Mouse (Mus musculus) liver, embryonic 14.5 days (tissue): Measurements from ENCODE around the gene Spta1. TPM values are rescaled to one million over a fixed set of nuclear protein-coding genes. Genes with fewer than 3 reads are reported as not detected.

ENCODE experiments used
- ATAC-seq: fragments of 200-750 bp; cut with Nextera tagmentation; 2 replicates; pipeline ENCODE4 v1.8.0; 2017; ENCODE audit warnings: moderate number of reproducible peaks, mild to moderate bottlenecking, moderate library complexity; ENCODE audit not compliant: insufficient read depth
- DNase-seq, 3 experiments: peaks; one replicate each; pipeline ENCODE4 v3.0.0-alpha.2; 2012 to 2013; ENCODE audit warnings: low read depth in 3 of 3, low spot score in 3 of 3
- H3K27ac ChIP-seq: fragments of 300-500 bp; sonication (generic); 2 replicates; pipeline ENCODE4 v1.5.1; 2014; ENCODE audit warnings: moderate library complexity, mild to moderate bottlenecking, control low read depth, inconsistent platforms
- H3K27me3 ChIP-seq: fragments of 300-500 bp; sonication (generic); 2 replicates; pipeline ENCODE4 v1.6.1; 2014; ENCODE audit warnings: mild to moderate bottlenecking, low read length, moderate library complexity; ENCODE audit not compliant: control insufficient read depth, insufficient read depth
- H3K36me3 ChIP-seq: fragments of 300-500 bp; sonication (generic); replicated peaks from 2 replicates; pipeline ENCODE4 v1.6.1; 2014; ENCODE audit warnings: low read depth; ENCODE audit not compliant: control insufficient read depth, insufficient read depth
- H3K4me1 ChIP-seq, 2 experiments: fragments of 200-500 bp in 1 of 2; fragments of 300-500 bp in 1 of 2; sonication (generic) in 1 of 2; replicated peaks; 2 replicates each; pipeline ENCODE4 v1.6.1; 2012 to 2014; ENCODE audit warnings: antibody characterized with exemption in 1 of 2, inconsistent platforms in 1 of 2, low read length in 1 of 2; ENCODE audit not compliant: control insufficient read depth in 2 of 2, insufficient read depth in 2 of 2
- H3K4me2 ChIP-seq: fragments of 300-500 bp; sonication (generic); 2 replicates; pipeline ENCODE4 v1.6.1; 2014; ENCODE audit warnings: low read depth, mild to moderate bottlenecking, control low read depth, moderate library complexity
- H3K4me3 ChIP-seq, 2 experiments: fragments of 200-500 bp in 1 of 2; fragments of 300-500 bp in 1 of 2; sonication (generic) in 1 of 2; 2 replicates each; pipeline ENCODE4 v1.5.1; 2012 to 2014; ENCODE audit warnings: low read depth in 2 of 2, low read length in 2 of 2, mild to moderate bottlenecking in 2 of 2, control low read depth in 1 of 2, inconsistent platforms in 1 of 2, moderate library complexity in 1 of 2; ENCODE audit not compliant: insufficient read depth in 1 of 2
- H3K9ac ChIP-seq: fragments of 300-500 bp; sonication (generic); replicated peaks from 2 replicates; pipeline ENCODE4 v1.6.1; 2014; ENCODE audit warnings: mild to moderate bottlenecking, control low read depth, moderate library complexity
- H3K9me3 ChIP-seq: fragments of 300-500 bp; sonication (generic); 2 replicates; pipeline ENCODE4 v1.6.1; 2016; ENCODE audit warnings: low read length, mixed read lengths; ENCODE audit not compliant: control insufficient read depth
- CTCF ChIP-seq: IDR thresholded peaks from 2 replicates; pipeline ENCODE4 v1.5.1; 2016; ENCODE audit warnings: antibody characterized with exemption, low read depth, control low read depth
- EP300 ChIP-seq: IDR thresholded peaks from 2 replicates; pipeline ENCODE4 v1.6.1; 2016; ENCODE audit warnings: antibody characterized with exemption, low read depth
- WGBS: fragments of 180-500 bp; shearing (Covaris S2); extraction: QIAGEN DNeasy Blood & Tissue Kit; methylation state at CpG from one replicate; pipeline ENCODE4 v1.1.7; 2014; ENCODE audit not compliant: insufficient replicate concordance; 5-methylcytosine and 5-hydroxymethylcytosine counted together
- polyA plus RNA-seq, 2 experiments: library from polyadenylated mRNA; depleted of rRNA in 1 of 2; stranded (reverse) in 1 of 2; unstranded in 1 of 2; fragments of >200 nt; fragmentation: Nextera tagmentation in 1 of 2; extraction: Ambion mirVana in 1 of 2; gene quantifications; 2 replicates each; pipeline versions ENCODE4 v1.2.1 to v1.2.3; 2012 to 2014

Gene Spta1
- polyA plus RNA-seq, 2 experiments, result 38.7 to 45.0 TPM

DNA sequence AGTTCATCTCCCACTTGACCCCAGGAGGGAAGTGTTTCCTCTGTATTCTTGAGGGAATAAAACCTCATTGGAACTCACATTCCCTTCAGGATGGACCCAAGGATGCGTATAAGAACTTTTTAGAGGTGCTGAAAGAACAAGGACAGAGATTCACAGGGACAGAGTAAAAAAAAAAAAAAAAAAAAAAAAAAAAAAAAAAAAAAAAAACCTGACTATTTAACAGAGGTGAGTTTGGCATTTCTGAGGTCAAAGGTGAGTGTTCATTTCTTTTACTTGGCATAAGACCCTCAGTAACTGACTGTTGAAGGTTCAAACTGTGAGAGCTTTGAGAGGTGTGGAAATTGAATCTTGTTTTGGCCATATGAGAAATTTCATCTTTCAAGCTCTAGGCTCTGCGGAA, 23.3 kb upstream of the Spta1 start:
- DNase-seq, result no peak
- no peak for TF ChIP-seq EP300
- no peak for TF ChIP-seq CTCF
- no peaks in the 10 kb centered on the region for H3K9me3 ChIP-seq
- H3K27ac ChIP-seq, result no peak overlapping the region
- no peak for ATAC-seq
- no peak overlapping the region for H3K4me3 ChIP-seq
- H3K4me1 ChIP-seq, result no peaks in the 10 kb centered on the region
- H3K36me3 ChIP-seq, result no peaks in the 10 kb centered on the region
- WGBS, result 75% methylated on average over 2 of the region's 2 CpGs
- H3K4me2 ChIP-seq, result no peak overlapping the region
- no peaks in the 10 kb centered on the region for H3K27me3 ChIP-seq
- no peak overlapping the region for H3K9ac ChIP-seq

DNA sequence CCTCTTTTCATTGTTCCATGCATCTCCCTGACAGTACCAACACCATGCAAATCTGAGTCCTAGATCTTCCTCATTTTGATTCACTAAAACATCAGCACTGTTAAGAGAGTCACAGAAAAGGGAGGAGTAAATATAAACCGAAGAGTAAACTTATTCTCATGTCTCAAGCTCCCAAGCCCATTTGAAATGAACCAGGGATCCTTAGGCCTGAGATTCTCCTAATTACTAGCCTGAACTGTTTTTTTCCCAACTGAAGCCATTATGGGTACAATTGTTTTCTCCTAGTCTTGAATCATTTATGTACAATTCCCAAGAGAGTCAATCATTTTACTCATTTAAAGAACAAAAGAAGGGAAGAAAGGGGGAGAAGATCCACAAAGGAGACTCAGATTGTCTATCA, 17.2 kb upstream of the Spta1 start, which contains the start of gene Olfr420:
Gene Olfr420, plus strand, starts transcription at position 301 of the 400 bp plus-strand sequence.
- H3K27ac ChIP-seq, result no peak within 1 kb of the TSS
- no peak within 1 kb of the TSS for H3K4me2 ChIP-seq
- H3K9ac ChIP-seq, result no peak within 1 kb of the TSS
- no peak within 1 kb of the TSS for H3K4me3 ChIP-seq
- no peaks in the 10 kb centered on the region for H3K27me3 ChIP-seq
- H3K36me3 ChIP-seq, result no peaks in the 10 kb centered on the region
- H3K4me1 ChIP-seq, result peaks cover 0 to 7% of the 10 kb centered on the region in 2 experiments; a peak in 2 of 4 replicates
- no peaks in the 10 kb centered on the region for H3K9me3 ChIP-seq
- 60% methylated on average over 1 of the region's 1 CpGs for WGBS
- TF ChIP-seq CTCF (no peak), EP300 (no peak)
- ATAC-seq (no peak), DNase-seq (no peak)

DNA sequence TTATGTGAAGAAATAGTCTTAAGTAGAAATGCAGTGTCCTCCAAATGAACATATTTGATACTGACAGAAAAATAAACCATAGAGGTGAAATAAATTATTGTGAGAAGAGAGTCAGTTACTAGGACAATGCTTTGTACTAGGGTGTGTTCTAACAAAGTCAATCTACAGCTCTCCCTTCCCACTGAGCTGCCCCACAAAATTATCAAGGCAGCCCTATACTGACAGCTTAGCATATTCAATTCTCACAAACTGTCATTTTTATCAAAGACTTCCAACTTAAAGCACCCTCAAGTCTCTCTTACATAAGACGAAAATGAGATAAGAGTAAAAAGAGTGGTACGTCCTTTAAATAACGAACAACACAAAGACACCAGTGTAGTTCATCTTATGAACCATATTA, 15.0 kb upstream of the Spta1 start:
- no peak overlapping the region for H3K27ac ChIP-seq
- peak; percentile 22; the same call in 1 of the 2 replicates for TF ChIP-seq EP300
- TF ChIP-seq CTCF, result no peak
- H3K27me3 ChIP-seq, result no peaks in the 10 kb centered on the region
- no peak for DNase-seq
- no peak overlapping the region for H3K9ac ChIP-seq
- H3K4me3 ChIP-seq, result no peak overlapping the region
- ATAC-seq, result no peak
- WGBS, result 36% methylated on average over 3 of the region's 3 CpGs
- H3K4me1 ChIP-seq, result peaks cover 0 to 7% of the 10 kb centered on the region in 2 experiments; a peak in 2 of 4 replicates
- no peak overlapping the region for H3K4me2 ChIP-seq
- H3K36me3 ChIP-seq, result no peaks in the 10 kb centered on the region
- H3K9me3 ChIP-seq, result no peaks in the 10 kb centered on the region

DNA sequence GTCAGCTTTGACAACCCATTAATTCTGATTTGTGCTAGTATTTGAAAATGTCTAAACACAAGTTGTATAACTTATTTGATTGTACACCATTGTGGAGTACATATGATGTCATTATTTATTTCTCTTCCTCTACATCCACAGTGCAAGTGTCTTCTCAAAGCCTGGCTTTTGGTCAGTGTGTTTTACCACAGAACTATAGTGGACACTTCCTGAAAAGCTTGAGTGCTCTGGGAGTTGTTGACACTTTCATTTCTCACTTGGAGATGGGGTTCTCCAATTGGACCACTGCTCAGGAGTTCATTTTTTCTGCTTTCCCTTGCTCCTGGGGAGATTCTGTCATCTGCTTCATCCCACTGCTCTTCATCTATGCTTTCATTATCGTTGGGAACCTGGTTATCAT, 14.1 kb upstream of the Spta1 start:
- Histone ChIP-seq H3K27ac (no peak overlapping the region), H3K36me3 (no peaks in the 10 kb centered on the region), H3K4me3 (no peak overlapping the region), H3K9me3 (no peaks in the 10 kb centered on the region), H3K27me3 (no peaks in the 10 kb centered on the region), H3K9ac (no peak overlapping the region), H3K4me1 (peaks cover 0 to 7% of the 10 kb centered on the region in 2 experiments; a peak in 2 of 4 replicates), H3K4me2 (no peak overlapping the region)
- WGBS, result 58% methylated on average over 1 of the region's 1 CpGs
- TF ChIP-seq CTCF (no peak), EP300 (no peak)
- DNase-seq, result no peak
- ATAC-seq, result no peak

DNA sequence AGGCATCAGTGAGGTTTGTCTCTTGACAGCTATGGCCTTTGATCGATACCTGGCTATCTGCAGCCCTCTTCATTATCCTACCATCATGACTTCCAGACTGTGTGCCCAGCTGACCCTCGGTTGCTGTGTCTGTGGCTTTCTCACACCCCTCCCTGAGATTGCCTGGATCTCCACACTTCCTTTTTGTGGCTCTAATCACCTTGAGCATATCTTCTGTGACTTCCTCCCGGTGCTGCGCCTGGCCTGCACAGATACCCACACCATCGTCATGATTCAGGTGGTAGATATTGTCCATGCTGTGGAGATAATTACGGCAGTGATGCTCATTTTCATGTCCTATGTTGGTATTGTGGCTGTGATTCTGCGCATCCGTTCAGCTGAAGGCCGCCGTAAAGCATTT, 13.5 kb upstream of the Spta1 start:
- ATAC-seq (peak; percentile 52), DNase-seq (no peak)
- Histone ChIP-seq H3K4me3 (no peak overlapping the region), H3K27me3 (no peaks in the 10 kb centered on the region), H3K9me3 (no peaks in the 10 kb centered on the region), H3K27ac (no peak overlapping the region), H3K9ac (no peak overlapping the region), H3K36me3 (no peaks in the 10 kb centered on the region), H3K4me2 (no peak overlapping the region), H3K4me1 (peaks cover 0 to 7% of the 10 kb centered on the region in 2 experiments; a peak in 2 of 4 replicates)
- TF ChIP-seq CTCF, result no peak
- no peak for TF ChIP-seq EP300
- 32% methylated on average over 10 of the region's 10 CpGs for WGBS
